Mouse (Mus musculus): ENCODE results near the gene Ero1lb. TPM values are rescaled to one million over a fixed set of nuclear protein-coding genes. Genes with fewer than 3 reads are reported as not detected.

Gene Ero1lb
- total and polyA plus RNA-seq, 3 experiments: 20.4 to 34.8 (median 26.6) TPM

DNA sequence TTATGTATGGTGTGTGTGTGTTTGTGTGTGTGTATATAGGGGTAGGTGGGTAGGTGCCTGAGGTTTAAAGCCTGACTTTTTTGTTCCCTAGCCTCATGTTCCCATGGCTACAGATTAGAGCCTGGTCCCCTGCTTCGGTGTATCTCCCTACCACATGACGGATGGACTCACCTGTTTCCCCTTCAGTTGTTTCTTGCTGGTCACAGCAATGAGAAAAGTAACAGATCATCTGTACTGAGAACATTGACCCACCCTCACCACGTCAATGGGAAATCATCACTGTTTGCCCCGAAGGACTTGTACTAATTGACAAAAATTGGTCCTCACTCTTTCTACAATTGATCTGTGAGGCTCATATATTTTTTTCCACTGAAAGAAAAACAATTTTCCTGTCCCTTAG, 3.4 kb upstream of the Ero1lb start:
- no peaks in the 10 kb centered on the region for H3K36me3 ChIP-seq (replicated peaks in 1 of 2; ENCODE audit: control insufficient read depth in 1 of 2, insufficient read depth in 1 of 2, low read length in 1 of 2)
- TF ChIP-seq TCF12 (IDR thresholded peaks at IDR 0.05; ENCODE audit: low read depth, low read length): no peak
- no peak for TF ChIP-seq IRF4 (IDR thresholded peaks at IDR 0.05; ENCODE audit: low read depth, low read length)
- no peak for TF ChIP-seq ELF1 (IDR thresholded peaks at IDR 0.05; ENCODE audit: low read depth, low read length)
- H3K4me3 ChIP-seq (replicated peaks in 1 of 3; ENCODE audit: low read depth in 2 of 3, low read length in 2 of 3, poor library complexity in 1 of 3): no peak overlapping the region
- in situ Hi-C loops (cut with MboI; ENCODE audit: low pct_ligation_motif_present, low pct_unique_long_range_greater_than_20kb, low sequenced_read_pairs): no loop called here
- no peaks in the 10 kb centered on the region for H3K9me3 ChIP-seq (replicated peaks; ENCODE audit: low read length)
- no peaks in the 10 kb centered on the region for H3K27me3 ChIP-seq (replicated peaks)
- H3K27ac ChIP-seq (ENCODE audit: insufficient read depth, low read depth): peak overlapping the region; percentile 68
- H3K9ac ChIP-seq (ENCODE audit: insufficient read depth, low read depth): no peak overlapping the region
- no peak for DNase-seq (ENCODE audit: extremely low read depth)
- H3K79me2 ChIP-seq (replicated peaks; ENCODE audit: control insufficient read depth, extremely low read depth, insufficient read depth, poor library complexity, severe bottlenecking): peaks cover 12% of the 10 kb centered on the region
- H3K4me1 ChIP-seq (ENCODE audit: control insufficient read depth in 1 of 2, insufficient read depth in 2 of 2): peaks cover 20 to 73% of the 10 kb centered on the region in 2 experiments
- H3K4me2 ChIP-seq (ENCODE audit: insufficient read depth, low read depth, poor library complexity, severe bottlenecking): no peak overlapping the region
- dilution Hi-C loops (cut with MboI; ENCODE audit: extremely low pct_ligation_motif_present, extremely low pct_unique_long_range_greater_than_20kb, low sequenced_read_pairs): no loop called here

DNA sequence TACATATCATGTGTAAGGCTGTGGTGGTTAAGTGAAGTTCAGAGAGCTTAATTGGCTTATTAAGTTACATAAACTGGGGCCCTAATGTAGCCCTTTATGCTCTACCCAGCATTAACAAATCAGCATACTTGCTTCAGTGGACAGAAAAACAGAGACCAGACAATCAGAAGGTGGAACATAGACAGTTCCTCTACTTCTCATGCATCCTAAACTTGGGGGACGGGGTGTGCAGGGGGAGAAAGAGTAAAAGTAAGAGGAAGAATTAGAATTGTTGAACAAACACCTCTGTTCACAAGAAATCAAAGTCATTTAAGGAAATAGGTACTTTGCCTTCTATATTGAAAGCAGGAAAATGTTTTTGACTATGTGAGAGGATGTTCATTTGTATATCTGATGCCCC, 2.3 kb downstream of the Ero1lb start:
- Histone ChIP-seq H3K4me3 (replicated peaks in 1 of 3; ENCODE audit: low read depth in 2 of 3, low read length in 2 of 3, poor library complexity in 1 of 3) (peak overlapping the region in 2 of 3 experiments; percentile 92 to 93), H3K27ac (ENCODE audit: insufficient read depth, low read depth) (no peak overlapping the region), H3K4me1 (ENCODE audit: control insufficient read depth in 1 of 2, insufficient read depth in 2 of 2) (peaks cover 2 to 67% of the 10 kb centered on the region in 2 experiments; a peak in 2 of 4 replicates), H3K27me3 (replicated peaks) (no peaks in the 10 kb centered on the region), H3K79me2 (replicated peaks; ENCODE audit: control insufficient read depth, extremely low read depth, insufficient read depth, poor library complexity, severe bottlenecking) (peaks cover 52% of the 10 kb centered on the region), H3K36me3 (replicated peaks in 1 of 2; ENCODE audit: control insufficient read depth in 1 of 2, insufficient read depth in 1 of 2, low read length in 1 of 2) (peaks cover 0 to 7% of the 10 kb centered on the region in 2 experiments), H3K9me3 (replicated peaks; ENCODE audit: low read length) (no peaks in the 10 kb centered on the region), H3K4me2 (ENCODE audit: insufficient read depth, low read depth, poor library complexity, severe bottlenecking) (peak overlapping the region; percentile 98), H3K9ac (ENCODE audit: insufficient read depth, low read depth) (no peak overlapping the region; the same call in 1 of the 2 replicates)
- in situ Hi-C loops (cut with MboI; ENCODE audit: low pct_ligation_motif_present, low pct_unique_long_range_greater_than_20kb, low sequenced_read_pairs) (no loop called here), dilution Hi-C loops (cut with MboI; ENCODE audit: extremely low pct_ligation_motif_present, extremely low pct_unique_long_range_greater_than_20kb, low sequenced_read_pairs) (no loop called here)
- TF ChIP-seq SIN3A (IDR thresholded peaks at IDR 0.05; ENCODE audit: low read length): no peak
- TF ChIP-seq MAX (IDR thresholded peaks at IDR 0.05; ENCODE audit: low read length): no peak
- TF ChIP-seq MYC (IDR thresholded peaks at IDR 0.05; ENCODE audit: low read depth, low read length): no peak
- TF ChIP-seq GABPA (IDR thresholded peaks at IDR 0.05; ENCODE audit: insufficient replicate concordance, low read depth, low read length): no peak
- no peak for TF ChIP-seq EP300 (IDR thresholded peaks at IDR 0.05; ENCODE audit: low read length)
- TF ChIP-seq USF2 (conservative IDR thresholded peaks at IDR 0.05; ENCODE audit: low read depth, low read length): no peak
- no peak for TF ChIP-seq CHD1 (IDR thresholded peaks at IDR 0.05; ENCODE audit: low read depth, low read length)
- no peak for TF ChIP-seq BHLHE40 (IDR thresholded peaks at IDR 0.05; ENCODE audit: low read depth, low read length)
- no peak for DNase-seq (ENCODE audit: extremely low read depth)

DNA sequence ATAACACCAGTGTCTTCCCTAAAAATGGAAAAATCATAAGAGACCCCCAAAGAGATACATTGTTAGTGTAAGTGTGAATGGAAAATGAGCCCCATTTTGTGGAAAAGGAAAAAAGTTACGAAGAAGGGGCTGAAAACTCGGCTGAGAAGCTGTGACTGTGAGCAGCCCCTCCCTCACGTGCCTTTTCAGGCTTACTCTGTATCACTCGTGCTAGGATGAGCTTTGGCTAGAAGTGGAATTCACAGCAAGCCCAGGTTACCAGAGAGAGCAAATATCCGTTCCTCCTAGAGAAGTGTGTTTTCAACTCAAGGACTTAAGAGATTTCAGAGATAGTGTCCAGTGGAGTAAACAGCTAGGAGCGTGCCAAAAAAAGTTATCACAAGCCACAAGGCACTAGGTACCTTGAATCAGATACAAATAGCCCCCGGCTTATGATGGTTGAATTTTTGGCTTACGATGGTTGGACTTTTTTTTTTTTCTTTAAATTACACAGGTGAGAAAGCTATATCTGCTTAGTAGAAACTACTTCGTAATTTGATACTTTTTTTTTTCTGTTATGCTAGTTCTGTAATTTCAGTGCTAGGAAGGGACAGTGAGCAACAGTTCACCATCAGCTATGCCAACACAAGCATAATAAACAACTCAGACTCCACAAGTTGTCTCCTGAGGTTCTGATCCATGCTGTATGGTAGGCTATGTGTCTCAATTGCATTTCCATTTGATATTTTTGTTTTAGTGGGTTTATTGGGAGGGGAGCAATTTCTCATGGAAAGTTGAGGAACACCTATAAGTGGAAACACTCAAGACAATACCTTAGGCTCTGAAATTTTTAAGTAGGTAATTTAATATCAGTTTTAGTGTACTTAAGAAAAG, 3.2 kb downstream of the Ero1lb start:
- Histone ChIP-seq H3K36me3 (replicated peaks in 1 of 2; ENCODE audit: control insufficient read depth in 1 of 2, insufficient read depth in 1 of 2, low read length in 1 of 2) (peaks cover 0 to 14% of the 10 kb centered on the region in 2 experiments), H3K27ac (ENCODE audit: insufficient read depth, low read depth) (no peak overlapping the region), H3K4me3 (replicated peaks in 1 of 3; ENCODE audit: low read depth in 2 of 3, low read length in 2 of 3, poor library complexity in 1 of 3) (peak overlapping the region; percentile 37 to 93 (median 92)), H3K4me1 (ENCODE audit: control insufficient read depth in 1 of 2, insufficient read depth in 2 of 2) (peaks cover 5 to 66% of the 10 kb centered on the region in 2 experiments; a peak in 3 of 4 replicates), H3K9me3 (replicated peaks; ENCODE audit: low read length) (no peaks in the 10 kb centered on the region), H3K9ac (ENCODE audit: insufficient read depth, low read depth) (peak overlapping the region; percentile 46), H3K79me2 (replicated peaks; ENCODE audit: control insufficient read depth, extremely low read depth, insufficient read depth, poor library complexity, severe bottlenecking) (peaks cover 59% of the 10 kb centered on the region), H3K27me3 (replicated peaks) (no peaks in the 10 kb centered on the region), H3K4me2 (ENCODE audit: insufficient read depth, low read depth, poor library complexity, severe bottlenecking) (peak overlapping the region; percentile 98)
- in situ Hi-C loops (cut with MboI; ENCODE audit: low pct_ligation_motif_present, low pct_unique_long_range_greater_than_20kb, low sequenced_read_pairs) (no loop called here), dilution Hi-C loops (cut with MboI; ENCODE audit: extremely low pct_ligation_motif_present, extremely low pct_unique_long_range_greater_than_20kb, low sequenced_read_pairs) (no loop called here)
- no peak for DNase-seq (ENCODE audit: extremely low read depth)
- TF ChIP-seq RAD21 (IDR thresholded peaks at IDR 0.05; ENCODE audit: low read depth, low read length): no peak
- no peak for TF ChIP-seq TCF12 (IDR thresholded peaks at IDR 0.05; ENCODE audit: low read depth, low read length)
- peak; percentile 78 for TF ChIP-seq ZNF384 (IDR thresholded peaks at IDR 0.05; ENCODE audit: low read depth, low read length)
- no peak for TF ChIP-seq ETS1 (conservative IDR thresholded peaks at IDR 0.05; ENCODE audit: low read depth, low read length)
- TF ChIP-seq RCOR1 (conservative IDR thresholded peaks at IDR 0.05; ENCODE audit: low read depth, low read length): no peak
- TF ChIP-seq UBTF (IDR thresholded peaks at IDR 0.05; ENCODE audit: low read depth, low read length): no peak
- TF ChIP-seq JUND (conservative IDR thresholded peaks at IDR 0.05; ENCODE audit: low read depth, low read length): no peak
- TF ChIP-seq TBP (conservative IDR thresholded peaks at IDR 0.05; ENCODE audit: low read depth, low read length): no peak
- TF ChIP-seq CHD2 (IDR thresholded peaks at IDR 0.05; ENCODE audit: low read length): no peak
- TF ChIP-seq IRF4 (IDR thresholded peaks at IDR 0.05; ENCODE audit: low read depth, low read length): no peak
- TF ChIP-seq PAX5 (IDR thresholded peaks at IDR 0.05; ENCODE audit: low read length): no peak
- TF ChIP-seq SIN3A (IDR thresholded peaks at IDR 0.05; ENCODE audit: low read length): peak; percentile 64
- no peak for TF ChIP-seq CTCF (conservative IDR thresholded peaks at IDR 0.05 in 1 of 2, IDR thresholded peaks at IDR 0.05 in 1 of 2; ENCODE audit: low read depth in 2 of 2, low read length in 2 of 2)
- TF ChIP-seq EP300 (IDR thresholded peaks at IDR 0.05; ENCODE audit: low read length): peak; percentile 42; the same call in 1 of the 2 replicates
- TF ChIP-seq MAZ (IDR thresholded peaks at IDR 0.05; ENCODE audit: low read depth, low read length): no peak
- no peak for TF ChIP-seq SMC3 (IDR thresholded peaks at IDR 0.05; ENCODE audit: low read depth, low read length)
- TF ChIP-seq MAX (IDR thresholded peaks at IDR 0.05; ENCODE audit: low read length): 0 out of 2 replicates have a peak, but pooled peaks have one; percentile 24
- peak; percentile 96 for TF ChIP-seq BHLHE40 (IDR thresholded peaks at IDR 0.05; ENCODE audit: low read depth, low read length)
